Mouse (Mus musculus) G1E-ER4 (cell line): Measurements from ENCODE around the gene Cldn24. TPM values are rescaled to one million over a fixed set of nuclear protein-coding genes. Genes with fewer than 3 reads are reported as not detected.

Experiments used
- GATA1 ChIP-seq: IDR thresholded peaks from one replicate; pipeline ENCODE4 v1.8.0; 2012; ENCODE audit warnings: low read length, inconsistent platforms
- polyA plus RNA-seq: library from polyadenylated mRNA; stranded (reverse); fragments of >175 nt; gene quantifications from 2 replicates; pipeline ENCODE4 v1.2.3, GENCODE M21; 2012

Gene Cldn24
- polyA plus RNA-seq = not detected in 2 replicates

DNA sequence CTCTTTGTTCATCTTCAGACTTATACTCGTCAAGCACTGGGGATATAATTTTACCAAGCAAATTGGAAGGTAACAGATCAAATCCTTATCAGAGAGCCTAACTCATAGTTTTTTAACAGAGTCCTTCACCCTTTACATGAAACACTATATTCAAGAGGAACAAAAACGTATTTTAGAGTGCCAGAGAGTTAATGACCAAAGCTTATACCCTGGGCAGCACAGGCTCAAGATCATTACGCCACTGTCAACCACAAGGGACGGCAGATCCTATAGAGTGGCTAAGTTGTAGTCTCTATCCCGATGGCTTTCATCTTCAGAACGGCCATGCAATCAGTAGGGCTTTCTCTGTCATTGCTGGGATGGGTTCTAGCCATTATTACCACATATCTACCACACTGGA, at the start of gene Cldn24:
Cldn24 (plus strand) TSS at position 301 of the 400 bp plus-strand sequence.
- TF ChIP-seq GATA1 = no peak

DNA sequence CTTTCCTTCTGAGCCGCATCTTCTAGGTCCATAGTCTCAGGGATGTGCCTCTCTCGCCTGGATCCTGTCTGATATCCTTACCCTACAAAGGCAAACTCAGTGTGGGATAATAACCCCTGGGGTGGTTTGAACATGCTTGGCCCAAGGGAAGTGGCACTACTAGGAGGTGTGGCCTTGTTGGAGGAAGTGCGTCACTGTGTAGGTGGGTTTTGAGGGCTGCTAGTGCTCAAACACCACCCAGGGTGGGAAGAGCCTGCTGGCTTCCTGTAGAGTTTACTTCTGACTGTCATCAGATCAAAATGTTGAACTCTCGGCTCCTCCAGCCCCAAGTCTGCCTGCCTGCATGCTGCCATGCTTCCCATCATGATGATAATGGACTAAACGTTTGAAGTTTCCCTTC, 49.0 kb upstream of the Cldn24 start:
- no peak for TF ChIP-seq GATA1

DNA sequence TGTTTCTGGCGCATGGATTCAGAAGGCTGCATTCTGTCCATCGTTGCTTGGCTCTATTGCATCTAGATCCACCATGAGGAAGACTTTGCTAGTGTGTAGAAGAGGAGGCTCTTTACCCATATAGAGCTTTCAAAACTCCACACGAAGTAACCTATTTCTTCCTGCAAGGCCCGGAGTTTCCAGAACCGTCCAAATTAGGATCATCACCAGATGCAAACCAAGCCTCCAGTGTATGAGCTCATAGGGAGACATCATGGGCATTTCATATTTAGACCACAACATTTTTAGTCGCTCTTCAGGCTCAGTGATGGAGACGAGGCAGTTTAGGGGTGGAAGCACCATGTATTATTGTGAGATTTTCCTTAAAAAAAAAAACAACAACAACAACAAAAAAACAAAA, 44.5 kb upstream of the Cldn24 start:
- no peak for TF ChIP-seq GATA1

DNA sequence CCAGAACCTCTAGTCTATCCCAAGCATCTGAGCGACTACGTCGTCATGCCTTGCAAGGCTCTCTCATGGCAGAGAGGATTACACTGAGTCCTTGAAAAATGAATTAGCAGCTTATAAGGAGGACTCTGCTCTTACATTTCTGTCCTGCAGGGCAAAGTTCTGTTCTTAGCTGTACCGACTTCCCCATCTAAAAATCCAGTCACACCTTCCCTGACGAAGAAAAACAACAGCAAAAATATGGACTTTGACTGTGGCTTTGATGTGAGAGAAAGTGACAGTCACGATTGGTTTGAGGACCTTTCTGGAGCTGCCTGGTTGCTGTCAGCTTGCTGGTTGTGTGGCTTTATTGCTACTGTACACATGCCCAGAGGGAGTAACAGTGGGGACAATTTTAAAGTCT, 42.4 kb upstream of the Cldn24 start:
- no peak for TF ChIP-seq GATA1

DNA sequence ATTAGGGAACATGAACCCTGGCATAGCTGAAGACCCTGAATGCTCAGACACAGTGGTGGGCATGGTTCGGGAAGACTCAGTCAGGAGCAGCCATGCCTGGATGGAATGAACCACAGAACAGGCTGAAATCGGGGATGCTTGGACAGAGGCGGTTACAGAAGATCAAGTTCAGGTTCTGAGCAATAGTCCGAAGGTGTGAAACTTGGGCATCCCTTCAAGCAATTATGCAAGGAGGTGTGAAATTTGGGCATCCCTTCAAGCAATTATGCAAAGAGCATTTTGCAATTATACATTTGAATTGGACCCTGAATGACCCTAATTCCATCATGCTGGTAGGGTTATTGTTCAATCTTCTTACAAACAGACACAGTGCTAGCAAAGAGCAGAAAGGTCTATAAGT, 40.1 kb upstream of the Cldn24 start:
- TF ChIP-seq GATA1 = no peak

DNA sequence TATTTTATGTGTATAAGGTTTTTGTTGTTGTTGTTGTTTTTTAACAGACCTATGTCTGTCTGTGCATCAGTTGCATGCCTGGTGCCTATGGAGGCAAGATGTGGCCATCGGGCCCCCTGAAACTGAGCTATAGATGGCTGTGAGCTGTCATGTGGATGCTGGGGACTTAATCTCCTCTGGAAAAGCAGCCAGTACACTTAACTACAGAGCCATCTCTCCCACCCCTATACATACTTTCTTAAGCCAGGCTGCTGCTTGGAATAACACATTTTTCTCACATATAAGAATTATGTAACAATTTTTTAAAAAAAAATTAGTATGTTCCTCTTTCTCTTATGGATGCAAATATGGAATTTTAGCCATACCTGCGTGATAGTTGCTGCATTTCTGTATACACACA, 38.4 kb upstream of the Cldn24 start:
- TF ChIP-seq GATA1 = no peak

DNA sequence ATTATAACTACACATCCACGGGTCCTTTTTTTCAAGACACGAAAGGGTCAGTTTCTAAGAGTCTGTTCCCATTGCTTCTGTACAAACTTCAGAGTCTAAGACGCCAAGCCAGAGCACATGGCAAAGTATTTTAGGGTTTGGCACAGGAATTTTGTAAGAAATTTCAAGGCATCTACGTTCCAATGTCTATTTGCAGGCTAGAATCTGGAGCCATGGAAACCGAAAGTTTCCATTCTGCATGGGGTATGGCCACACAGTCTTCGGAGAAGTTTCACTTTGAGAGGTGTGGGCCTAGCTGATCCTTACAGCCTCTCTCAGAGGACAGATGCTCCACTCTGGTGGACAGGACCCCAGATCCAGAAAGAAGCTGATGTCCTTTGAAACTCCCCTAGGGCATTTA, 38.0 kb upstream of the Cldn24 start:
- TF ChIP-seq GATA1 = no peak

DNA sequence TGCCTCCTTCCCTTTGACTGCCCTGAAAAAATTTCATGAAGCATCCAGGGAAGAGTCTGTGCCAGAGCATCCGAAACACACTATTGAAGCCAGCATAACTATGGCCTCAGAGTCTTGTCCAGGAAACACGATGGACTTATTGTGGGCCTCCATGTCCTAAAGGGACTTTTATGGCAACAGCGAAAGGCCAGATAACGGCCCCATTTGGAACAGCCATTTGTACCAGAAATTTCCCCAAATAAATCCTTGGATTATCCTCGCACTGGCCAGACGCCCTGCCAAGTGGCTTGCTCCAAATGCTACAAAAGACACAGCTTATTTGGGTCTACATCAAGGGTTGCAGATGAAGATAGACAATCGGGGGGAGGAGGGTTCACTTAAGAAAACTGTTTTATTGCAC, 37.5 kb upstream of the Cldn24 start:
- TF ChIP-seq GATA1 = no peak

DNA sequence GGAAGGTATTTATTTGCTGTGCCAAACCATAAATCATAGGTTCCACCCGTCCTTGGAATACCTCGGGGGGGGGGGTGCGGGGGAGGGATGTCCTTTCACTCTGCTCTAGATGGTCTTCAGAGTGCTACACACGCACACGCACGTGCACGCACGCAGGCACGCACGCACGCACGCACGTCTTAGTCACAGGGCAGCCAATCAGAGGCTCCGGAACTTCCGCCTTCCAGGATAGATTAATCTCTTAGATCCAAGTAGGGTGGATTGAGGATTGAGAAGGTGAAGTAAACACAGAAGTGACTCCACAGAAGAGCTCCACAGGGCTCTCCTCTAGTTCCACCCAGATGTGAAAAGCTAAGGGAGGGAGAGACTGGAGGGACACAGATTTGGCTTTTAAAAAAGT, 35.6 kb upstream of the Cldn24 start:
- TF ChIP-seq GATA1 = no peak

DNA sequence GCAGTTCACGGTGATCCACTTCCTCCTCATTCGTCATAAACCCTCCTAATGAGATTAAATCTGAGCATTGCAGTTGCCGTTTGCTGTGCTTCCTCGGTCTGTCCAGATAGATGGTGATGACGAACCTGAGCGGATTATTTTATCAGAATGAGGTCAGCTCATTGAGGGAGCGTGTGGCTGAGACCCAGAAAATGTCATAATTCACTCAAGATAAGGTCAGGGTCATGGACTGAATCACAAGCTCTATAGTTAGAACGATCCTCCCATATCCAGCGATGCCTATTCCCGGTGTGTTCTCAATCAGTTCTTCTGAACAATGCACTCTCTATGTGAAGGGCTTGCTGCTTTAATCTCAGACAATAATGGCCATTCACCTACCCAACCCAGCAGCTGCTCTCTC, 34.2 kb upstream of the Cldn24 start:
- no peak for TF ChIP-seq GATA1

DNA sequence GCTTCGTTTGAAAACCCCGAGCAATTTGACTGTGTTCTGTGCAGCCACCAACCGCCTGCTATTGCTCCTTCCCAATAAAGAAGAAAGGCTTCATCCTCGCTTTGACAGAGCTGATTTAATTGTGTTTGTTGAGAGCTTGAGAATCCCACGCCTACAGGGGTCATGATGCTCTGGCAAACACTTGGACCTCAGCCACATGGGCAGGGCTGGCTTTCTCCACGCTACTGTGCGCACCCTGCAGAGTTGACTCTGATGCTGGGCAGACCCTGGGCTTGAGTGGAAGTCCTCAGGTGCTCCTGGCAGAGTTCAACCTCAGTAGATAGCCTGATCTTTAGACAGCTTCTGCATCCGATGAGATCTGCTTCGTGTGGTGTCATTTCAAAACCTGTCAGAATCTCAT, 30.0 kb upstream of the Cldn24 start:
- no peak for TF ChIP-seq GATA1

DNA sequence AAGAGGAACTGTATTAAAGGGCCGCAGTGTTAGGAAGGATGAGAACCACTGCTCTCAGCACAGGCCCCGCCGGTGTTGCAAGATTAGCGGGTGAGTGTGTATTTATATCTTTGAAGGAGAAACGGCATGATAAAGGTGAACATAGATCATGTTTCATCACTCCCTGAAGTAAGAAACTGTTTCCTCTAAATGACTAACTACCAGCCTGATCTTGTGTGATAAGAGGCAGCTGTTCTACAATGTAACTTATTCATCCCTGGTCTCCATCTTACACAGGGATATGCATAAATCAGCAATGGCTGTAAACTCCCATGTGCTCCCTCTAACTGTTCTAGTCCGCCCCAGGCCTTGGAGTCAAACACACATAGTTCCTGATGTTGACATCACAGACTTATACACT, 22.5 kb upstream of the Cldn24 start:
- TF ChIP-seq GATA1 = no peak

DNA sequence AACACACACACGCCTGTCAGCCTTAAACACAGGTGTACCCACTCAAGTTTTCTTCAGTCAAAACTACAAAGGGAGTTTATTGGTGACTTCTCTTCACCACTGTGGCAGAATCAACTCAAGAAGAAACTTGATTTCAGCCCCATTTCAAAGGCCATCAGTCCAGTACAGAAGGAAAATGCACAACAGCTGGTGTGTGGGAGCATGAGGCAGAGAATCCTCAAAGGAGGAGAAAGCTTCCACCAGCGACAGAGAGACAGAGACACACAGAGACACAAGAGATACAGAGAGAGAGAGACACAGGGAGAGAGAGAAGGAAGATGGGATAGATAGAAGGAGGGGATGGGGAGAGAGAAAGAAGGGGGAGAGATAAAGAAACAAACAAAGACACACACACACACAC, 19.6 kb upstream of the Cldn24 start:
- TF ChIP-seq GATA1 = no peak

DNA sequence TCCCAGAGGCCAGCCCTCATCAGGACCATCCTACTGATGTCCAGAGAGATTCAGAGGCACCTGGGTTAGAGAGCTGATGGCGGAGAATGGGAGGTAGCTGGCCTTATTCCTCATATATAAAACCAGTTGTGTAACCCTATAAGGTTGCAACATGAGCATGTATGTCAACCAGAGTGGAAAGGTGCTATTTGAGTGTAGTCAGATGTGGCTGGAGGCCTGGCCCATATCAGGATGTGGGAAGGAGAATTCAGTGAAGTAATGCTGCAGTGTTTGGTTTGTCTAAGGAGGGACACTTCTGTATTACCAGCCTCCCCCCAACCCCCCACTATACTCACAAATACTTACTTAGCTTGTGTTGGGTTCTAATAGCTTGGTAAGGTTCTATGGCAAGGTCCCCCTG, 17.7 kb upstream of the Cldn24 start:
- TF ChIP-seq GATA1 = no peak

DNA sequence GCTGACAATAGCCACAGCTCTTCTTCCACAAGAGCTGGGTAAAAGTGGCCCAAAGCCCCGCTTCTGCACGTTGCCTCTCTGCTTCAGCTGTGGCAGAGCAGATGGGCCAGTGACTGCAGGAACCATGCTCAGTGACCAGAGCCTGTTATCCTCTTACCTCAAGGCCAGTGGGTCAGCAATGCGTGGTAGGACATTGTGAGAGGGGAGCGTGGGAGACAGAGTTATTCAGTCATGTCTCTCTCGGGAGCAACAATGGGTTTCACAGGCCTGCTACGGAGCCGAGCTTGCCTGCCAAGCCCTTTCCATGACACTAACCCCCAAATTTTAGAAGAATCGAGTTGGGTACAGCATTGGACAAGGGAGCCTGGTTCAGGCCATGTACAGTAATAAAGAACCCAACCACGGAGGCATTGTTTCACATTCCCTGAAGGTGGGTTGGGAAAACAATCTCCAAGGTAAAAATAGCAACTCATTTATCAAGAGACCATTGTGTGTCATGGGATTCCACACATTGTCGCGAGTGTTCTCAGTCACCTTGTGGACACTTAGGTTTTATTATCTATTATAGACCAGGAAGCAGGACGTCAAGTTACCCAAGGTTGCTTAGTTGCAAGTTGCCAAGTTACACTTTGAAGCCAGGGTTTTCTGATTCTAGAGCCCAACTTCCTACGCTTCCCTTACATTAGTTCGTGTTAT, 11.8 kb upstream of the Cldn24 start:
- no peak for TF ChIP-seq GATA1

DNA sequence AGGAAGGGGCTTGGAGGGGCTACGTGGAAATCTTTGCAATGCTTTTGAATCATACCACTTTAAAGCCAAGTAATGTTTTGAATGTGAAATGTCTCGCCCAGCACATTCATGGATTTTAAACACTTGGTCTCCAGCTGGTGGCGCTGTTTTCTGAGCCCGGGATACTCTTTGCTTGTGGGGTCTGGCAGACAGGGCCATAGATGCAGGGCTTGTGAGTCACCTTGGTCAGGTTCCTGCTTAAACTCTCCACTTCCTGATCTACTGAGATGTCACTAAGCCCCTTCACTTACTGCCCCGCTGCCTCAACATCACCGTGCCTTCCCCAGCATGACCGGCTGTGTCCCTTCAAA, 11.3 kb upstream of the Cldn24 start:
- no peak for TF ChIP-seq GATA1

DNA sequence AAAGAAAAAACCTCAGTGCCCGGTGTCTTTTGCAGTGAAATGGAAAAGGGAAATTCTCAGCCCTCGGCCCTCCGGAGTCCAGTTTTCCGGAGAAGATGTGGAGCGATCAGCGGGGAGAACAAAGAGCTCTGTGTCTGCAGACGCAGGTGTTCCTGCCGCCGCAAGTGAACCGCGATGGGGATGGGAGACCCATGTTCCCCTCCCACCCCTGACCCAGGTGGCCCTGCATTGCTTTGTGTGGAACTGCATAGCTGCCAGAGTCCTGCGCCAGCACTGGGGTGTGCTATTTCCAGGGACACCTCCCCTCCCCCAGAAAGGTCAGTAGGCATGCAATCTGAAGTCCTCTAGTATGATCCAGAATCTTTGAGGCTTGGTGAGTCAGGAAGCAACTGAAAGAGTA, 10.7 kb upstream of the Cldn24 start:
- no peak for TF ChIP-seq GATA1

DNA sequence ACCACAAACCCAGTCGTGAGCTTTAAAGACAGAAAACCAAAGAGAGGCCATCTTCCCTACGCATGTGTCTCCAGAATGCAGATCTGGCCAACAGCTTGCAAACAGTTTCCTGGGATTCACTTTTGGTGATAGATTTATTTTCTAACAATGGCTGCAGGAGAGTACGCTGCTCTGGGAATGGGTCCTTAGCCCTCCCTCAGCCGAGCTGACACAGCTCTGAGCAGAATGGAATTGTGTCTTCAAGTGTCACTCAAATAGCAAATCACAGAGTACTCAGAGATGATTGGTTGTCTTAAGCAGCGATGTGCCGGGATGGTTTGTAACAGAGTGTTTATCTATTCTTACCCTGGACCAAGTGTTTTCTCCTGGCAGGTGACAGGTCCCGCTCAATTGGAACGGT, 2.9 kb upstream of the Cldn24 start:
- no peak for TF ChIP-seq GATA1
